ENCODE assay signal across 20 mouse cellular contexts in genomic region chr1:62631511-62632305, GRCm38 (mm10).
DNase-seq lines count a peak whose midpoint lies in the region; ATAC-seq lines count a peak whose summit lies in the region.
"Had no signal": no experiment of that assay in that cellular context is flagged by ENCODE, and none has a peak within 500 bp of the region (broad histone marks: within the 10 kb centered on the region; RNA-seq: fewer than 3 reads in every experiment).

No protein-coding gene starts in this region.

- 0 out of 2 replicates have a peak overlapping the region, but pooled peaks have one; percentile 5 for H3K9ac ChIP-seq in heart, embryonic 11.5 days (ENCODE audit: low read depth, low read length)
- no peak overlapping the region for H3K9ac ChIP-seq in midbrain, embryonic 11.5 days (ENCODE audit: low read length)
- no peak overlapping the region for H3K9ac ChIP-seq in midbrain, embryonic 15.5 days

- H3K4me3 ChIP-seq in heart, embryonic 11.5 days (ENCODE audit: low read depth, low read length) = no peak overlapping the region
- H3K4me3 ChIP-seq in midbrain, embryonic 11.5 days (ENCODE audit: low read depth, low read length) = no peak overlapping the region
- H3K4me3 ChIP-seq in midbrain, embryonic 15.5 days = no peak overlapping the region
- H3K4me3 ChIP-seq: hindbrain, embryonic 10.5 days; midbrain, embryonic 10.5 days had no signal

- no peaks in the 10 kb centered on the region for H3K9me3 ChIP-seq in heart, embryonic 11.5 days (replicated peaks; ENCODE audit: control insufficient read depth, low read length)
- no peaks in the 10 kb centered on the region for H3K9me3 ChIP-seq in midbrain, embryonic 11.5 days (ENCODE audit: control insufficient read depth, low read length)
- no peaks in the 10 kb centered on the region for H3K9me3 ChIP-seq in midbrain, embryonic 15.5 days
- H3K9me3 ChIP-seq: hindbrain, embryonic 10.5 days; midbrain, embryonic 10.5 days had no signal

- ATAC-seq in heart, embryonic 11.5 days (replicated peaks; ENCODE audit: insufficient number of reproducible peaks, low FRiP score, low TSS enrichment) = no peak
- ATAC-seq in midbrain, embryonic 11.5 days (ENCODE audit: low FRiP score) = peak; percentile 48; the same call in 1 of the 2 replicates
- no peak for ATAC-seq in midbrain, embryonic 15.5 days (replicated peaks)
- ATAC-seq: forebrain, embryonic 14.5 days had no signal

- 0 out of 2 replicates have a peak overlapping the region, but pooled peaks have one; percentile 41 for H3K27ac ChIP-seq in heart, embryonic 11.5 days (ENCODE audit: low read depth, low read length)
- no peak overlapping the region for H3K27ac ChIP-seq in midbrain, embryonic 11.5 days (ENCODE audit: low read depth, low read length)
- no peak overlapping the region for H3K27ac ChIP-seq in midbrain, embryonic 15.5 days
- H3K27ac ChIP-seq: hindbrain, embryonic 10.5 days; midbrain, embryonic 10.5 days had no signal

- no peak for DNase-seq in heart, postnatal 4 days
- peak; percentile 72 for DNase-seq in midbrain, embryonic 11.5 days (ENCODE audit: low spot score, missing footprints)
- DNase-seq in forelimb bud, embryonic 11.5 days (ENCODE audit: low read depth, low spot score) = peak; percentile 57
- DNase-seq in spleen, postnatal 4 days (ENCODE audit: low spot score in 2 of 2) = no peak
- DNase-seq in frontal cortex, adult 2 months (ENCODE audit: extremely low spot score in 1 of 2, low spot score in 1 of 2) = no peak
- DNase-seq in ovary, postnatal 14 days (ENCODE audit: low spot score) = no peak
- DNase-seq: adrenal gland, adult 8-10 months; cerebellum, adult 11-12 months; cerebellum, postnatal 25 days; kidney, adult 8-10 months; layer of hippocampus, postnatal 36 days; left cerebral cortex, postnatal 4 days; lung, postnatal 36 days; thymus, postnatal 25 days had no signal

- 45% methylated on average over 10 of the region's 10 CpGs for WGBS in heart, embryonic 11.5 days (ENCODE audit: insufficient replicate concordance)
- WGBS in midbrain, embryonic 11.5 days = 59% methylated on average over 10 of the region's 10 CpGs
- WGBS in midbrain, embryonic 15.5 days = 40% methylated on average over 10 of the region's 10 CpGs

- no peaks in the 10 kb centered on the region for H3K27me3 ChIP-seq in heart, embryonic 11.5 days (ENCODE audit: control insufficient read depth, insufficient read depth, low read length)
- no peaks in the 10 kb centered on the region for H3K27me3 ChIP-seq in midbrain, embryonic 11.5 days (ENCODE audit: control insufficient read depth, insufficient read depth, low read length)
- H3K27me3 ChIP-seq in midbrain, embryonic 15.5 days (replicated peaks) = 0 out of 2 replicates have a peak, but pooled peaks cover 3% of the 10 kb centered on the region
- H3K27me3 ChIP-seq: CH12.LX had no signal

- peaks cover 9% of the 10 kb centered on the region for H3K4me1 ChIP-seq in heart, embryonic 11.5 days (ENCODE audit: control insufficient read depth, insufficient read depth, low read length)
- no peaks in the 10 kb centered on the region for H3K4me1 ChIP-seq in midbrain, embryonic 11.5 days (ENCODE audit: control insufficient read depth, insufficient read depth, low read length)
- H3K4me1 ChIP-seq in midbrain, embryonic 15.5 days = peaks cover 3% of the 10 kb centered on the region; the same call in 1 of the 2 replicates

- no peaks in the 10 kb centered on the region for H3K36me3 ChIP-seq in heart, embryonic 11.5 days (ENCODE audit: control insufficient read depth, insufficient read depth, low read length)
- no peaks in the 10 kb centered on the region for H3K36me3 ChIP-seq in midbrain, embryonic 11.5 days (ENCODE audit: control insufficient read depth, insufficient read depth, low read length)
- H3K36me3 ChIP-seq in midbrain, embryonic 15.5 days (replicated peaks) = no peaks in the 10 kb centered on the region
- H3K36me3 ChIP-seq: hindbrain, embryonic 10.5 days; midbrain, embryonic 10.5 days had no signal

- no peak overlapping the region for H3K4me2 ChIP-seq in heart, embryonic 11.5 days
- no peak overlapping the region for H3K4me2 ChIP-seq in midbrain, embryonic 11.5 days
- H3K4me2 ChIP-seq in midbrain, embryonic 15.5 days = no peak overlapping the region

Comparison
In these comparisons a context has a peak if more than half of its experiments do, and no peak if none do; other contexts are left out.
1. DNase-seq: peak in midbrain, embryonic 11.5 days (single experiment) and forelimb bud, embryonic 11.5 days (single experiment); none in heart, postnatal 4 days (single experiment), spleen, postnatal 4 days (0 of 2), frontal cortex, adult 2 months (0 of 2) and ovary, postnatal 14 days (single experiment).